Mouse (Mus musculus) kidney, adult 18-20 months (tissue): ENCODE data around the gene Cyb5b.
A peak's percentile ranks its signal among the peaks of the same experiment; 100 is the strongest.
"Not testable (repeated sequence)": the region's sequence is repeated elsewhere in the genome, so short reads cannot be mapped to it uniquely, and the experiment has no call there.

Experiments
- DNase-seq: peaks from one replicate; pipeline ENCODE4 v3.0.0; 2021

The Cyb5b gene

GRCm38 (mm10) chr8:107150404-107151157 is at the start of gene Cyb5b:
TSS of gene Cyb5b (plus strand) at chr8:107150640.
- peak; percentile 96 for DNase-seq

- DNase-seq: peak; percentile 84
These were observed 45.9 kb upstream of the Cyb5b start for GRCm38 (mm10) chr8:107104547-107104946.

DNA sequence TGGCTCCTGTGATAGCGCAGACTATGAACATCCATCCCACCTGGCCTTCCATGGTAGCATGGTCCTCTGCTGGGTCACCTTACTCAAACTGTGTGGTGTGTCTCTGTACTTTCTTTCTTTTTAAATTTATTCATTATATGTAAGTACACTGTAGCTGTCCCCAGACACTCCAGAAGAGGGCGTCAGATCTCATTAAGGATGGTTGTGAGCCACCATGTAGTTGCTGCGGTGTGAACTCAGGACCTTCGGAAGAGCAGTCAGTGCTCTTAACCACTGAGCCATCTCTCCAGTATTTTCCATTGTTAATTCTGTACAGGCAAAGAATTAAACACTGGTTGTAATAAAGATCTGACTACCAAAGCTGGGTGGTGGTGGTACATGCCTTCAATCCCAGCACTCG is 42.4 kb upstream of the Cyb5b start:
- not testable (repeated sequence) for DNase-seq

DNA sequence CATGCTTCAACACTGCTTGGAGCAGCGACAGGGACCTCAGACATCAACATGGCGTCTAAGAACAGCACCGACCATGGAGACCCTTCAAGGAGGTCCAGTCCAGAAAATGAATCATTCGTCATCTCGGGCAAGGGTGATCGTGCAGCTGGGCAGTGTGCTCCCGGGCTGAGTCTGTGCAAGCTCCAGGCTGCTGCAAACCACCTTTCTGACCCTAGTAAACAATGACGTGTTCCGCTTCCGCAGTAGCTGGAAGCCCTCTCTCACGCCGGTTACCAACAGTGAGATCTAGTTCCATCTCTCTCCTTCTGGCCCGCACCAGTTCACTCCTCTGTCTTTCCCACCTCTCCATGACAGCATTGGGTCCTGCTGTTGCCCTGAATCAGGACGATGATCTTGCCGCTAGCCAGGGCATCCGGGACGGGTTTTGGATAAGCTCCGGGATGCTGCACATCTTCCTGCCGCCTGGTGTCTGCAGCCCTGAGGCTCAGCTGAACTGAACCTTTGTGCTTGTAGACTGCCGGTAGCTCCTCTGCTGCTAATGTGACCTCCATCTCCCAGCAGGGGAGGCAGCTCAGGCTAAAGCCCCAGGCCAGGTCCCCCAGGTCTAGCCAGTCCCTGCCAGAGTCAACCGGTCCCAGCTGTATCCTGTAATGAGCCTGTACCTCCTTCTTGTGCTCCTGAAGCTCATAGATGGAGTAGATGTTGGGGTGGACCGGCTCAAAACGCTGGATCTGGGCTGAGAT is 41.3 kb upstream of the Cyb5b start:
- DNase-seq: peak; percentile 16

DNA sequence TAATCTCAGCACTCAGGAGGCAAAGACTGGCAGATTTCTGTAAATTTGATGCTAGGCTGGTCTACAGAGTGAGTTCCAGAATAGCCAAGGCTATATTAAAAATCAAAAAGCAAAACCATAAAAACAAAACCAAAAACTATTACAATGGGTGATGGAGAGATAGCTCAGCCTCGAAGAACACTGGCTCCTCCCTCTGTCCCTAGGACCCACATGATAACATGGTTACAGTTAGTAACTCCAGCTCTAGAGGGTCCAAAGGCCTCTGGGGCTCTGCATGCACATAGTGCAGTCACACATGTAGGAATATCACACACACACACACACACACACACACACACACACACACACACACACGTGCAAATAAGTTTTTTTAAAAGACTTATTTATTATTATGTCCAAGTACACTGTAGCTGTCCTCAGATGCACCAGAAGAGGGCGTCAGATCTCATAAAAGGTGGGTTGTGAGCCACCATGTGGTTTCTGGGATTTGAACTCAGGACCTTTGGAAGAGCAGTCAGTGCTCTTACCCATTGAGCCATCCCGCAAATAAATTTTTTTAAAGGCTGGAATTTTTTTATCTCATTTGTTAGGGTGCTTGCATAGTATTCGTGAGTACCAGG is 40.5 kb upstream of the Cyb5b start:
- DNase-seq: no peak

- no peak for DNase-seq
These were observed 39.7 kb upstream of the Cyb5b start for GRCm38 (mm10) chr8:107110629-107111330.

DNA sequence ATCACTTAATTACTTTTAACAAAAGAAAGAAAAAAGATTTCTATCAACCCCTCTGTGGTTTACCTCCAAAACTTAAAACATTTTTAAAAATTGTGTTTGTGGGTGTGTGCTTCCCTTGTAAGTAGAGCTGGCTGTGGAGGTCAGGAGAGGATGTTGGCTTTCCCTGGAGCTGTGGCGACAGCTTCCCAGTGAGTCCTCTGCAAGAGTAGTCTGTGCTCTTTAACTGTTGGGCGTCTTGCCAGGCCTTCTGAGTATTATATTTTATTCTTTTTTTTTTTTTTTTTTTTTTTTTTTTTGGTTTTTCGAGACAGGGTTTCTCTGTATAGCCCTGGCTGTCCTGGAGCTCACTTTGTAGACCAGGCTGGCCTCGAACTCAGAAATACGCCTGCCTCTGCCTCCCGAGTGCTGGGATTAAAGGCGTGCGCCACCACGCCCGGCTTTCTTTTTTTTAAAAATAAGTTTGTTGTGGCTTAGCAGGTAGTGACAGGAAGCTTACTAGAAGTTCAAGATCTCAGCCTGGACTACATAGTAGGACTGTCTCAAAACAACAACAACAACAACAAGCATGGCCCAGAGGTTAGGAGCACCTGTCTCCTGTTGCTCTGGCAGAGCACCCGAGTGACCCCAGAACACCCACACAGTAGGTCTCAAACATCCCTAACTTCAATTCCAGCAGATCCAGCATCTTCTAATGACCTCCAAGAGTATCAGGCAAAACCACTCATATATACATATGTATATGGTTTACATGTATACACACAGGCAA is 38.9 kb upstream of the Cyb5b start:
- DNase-seq: no peak

DNA sequence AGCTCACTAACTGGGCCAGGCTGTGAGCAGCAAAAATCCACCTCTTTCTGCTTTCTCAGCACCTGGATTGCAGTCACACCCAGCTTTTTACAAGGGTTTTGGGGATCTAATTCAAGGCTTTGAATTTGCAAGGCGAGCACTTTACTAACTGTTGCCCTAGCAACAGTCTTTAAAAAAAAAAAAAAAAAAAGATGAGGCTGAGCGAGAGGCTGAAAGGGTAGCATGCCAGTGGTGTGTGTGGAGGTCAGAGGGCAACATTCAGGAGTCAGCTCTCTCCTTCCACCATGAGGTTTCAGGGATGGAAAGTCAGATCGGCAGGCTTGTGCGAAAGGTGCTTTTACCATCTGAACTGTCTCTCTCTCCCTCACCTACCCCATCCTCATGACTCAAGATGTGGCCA is 37.2 kb upstream of the Cyb5b start:
- DNase-seq: no peak

DNA sequence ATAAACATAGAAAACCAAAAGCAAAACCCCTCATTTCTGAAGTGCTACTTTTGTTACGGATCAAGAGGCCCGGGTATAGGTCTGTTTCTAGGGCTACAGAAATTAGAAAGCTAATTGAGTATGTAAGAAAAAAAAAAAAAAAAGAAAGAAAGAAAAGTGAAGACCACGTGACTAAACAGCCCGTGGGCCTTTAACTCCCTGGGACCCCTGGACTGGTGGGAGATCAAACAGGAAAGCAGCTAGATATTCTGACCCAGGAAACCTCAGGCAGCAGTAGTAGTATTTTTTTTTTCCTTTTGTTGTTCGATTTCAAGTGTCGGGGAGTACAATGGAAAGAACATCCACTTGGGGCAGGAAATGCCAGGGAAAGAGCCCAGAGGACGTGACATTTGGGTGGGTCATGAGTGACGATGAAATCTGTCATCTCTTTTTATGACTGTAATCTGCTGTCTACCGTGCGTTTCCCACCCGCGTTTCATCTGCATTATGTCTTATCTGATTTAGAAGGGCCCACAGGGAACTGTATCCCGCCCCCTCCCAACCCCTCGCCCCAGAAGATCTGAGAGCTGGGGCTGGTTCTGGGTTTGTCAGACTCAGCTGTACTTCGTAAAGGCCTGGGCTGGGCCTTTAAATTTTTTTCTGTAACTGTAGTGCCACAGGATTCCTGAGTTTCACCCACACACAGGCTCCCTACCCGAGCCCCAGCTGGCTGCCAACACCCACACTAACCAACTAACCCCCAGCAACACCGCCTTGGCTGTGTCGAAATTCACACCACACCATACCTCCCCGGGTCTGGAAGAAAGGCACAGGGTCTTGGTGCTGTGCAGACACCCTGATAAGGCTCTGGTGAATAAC is 36.1 kb upstream of the Cyb5b start:
- peak; percentile 45 for DNase-seq

DNA sequence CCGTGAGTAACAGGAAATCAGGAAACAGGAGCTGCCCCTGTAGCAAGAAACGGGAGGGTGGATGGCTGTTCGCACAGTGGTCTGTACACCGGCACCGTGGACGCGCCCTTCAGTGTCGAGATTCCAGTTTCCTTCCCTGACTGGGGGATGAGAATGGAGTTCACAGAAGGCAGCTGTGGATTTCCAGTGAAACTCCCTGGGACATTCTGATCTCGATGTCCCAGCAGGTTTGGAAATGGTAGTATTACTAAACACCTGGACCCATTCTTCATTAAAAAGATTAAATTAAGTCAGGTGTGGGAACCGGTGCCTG is 35.5 kb upstream of the Cyb5b start:
- no peak for DNase-seq

DNA sequence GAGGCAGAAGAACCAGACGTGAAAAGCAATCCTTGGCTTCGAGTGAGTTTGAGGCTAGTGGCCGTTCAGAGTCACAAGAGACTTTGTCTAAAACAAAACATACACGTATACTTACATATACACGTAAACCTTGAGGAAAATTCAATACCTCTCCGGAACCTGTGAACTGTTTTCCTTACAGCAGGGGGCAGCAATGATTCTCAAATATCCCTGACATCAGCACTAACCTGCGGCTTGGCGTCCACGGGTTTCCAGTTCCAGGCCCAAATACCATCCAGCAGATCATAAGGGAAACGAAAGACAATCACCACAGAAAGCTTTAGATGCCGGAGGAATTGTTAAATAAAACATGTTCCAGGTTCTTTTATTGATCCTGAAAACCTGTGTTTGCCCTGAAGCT is 34.4 kb upstream of the Cyb5b start:
- peak; percentile 88 for DNase-seq

DNA sequence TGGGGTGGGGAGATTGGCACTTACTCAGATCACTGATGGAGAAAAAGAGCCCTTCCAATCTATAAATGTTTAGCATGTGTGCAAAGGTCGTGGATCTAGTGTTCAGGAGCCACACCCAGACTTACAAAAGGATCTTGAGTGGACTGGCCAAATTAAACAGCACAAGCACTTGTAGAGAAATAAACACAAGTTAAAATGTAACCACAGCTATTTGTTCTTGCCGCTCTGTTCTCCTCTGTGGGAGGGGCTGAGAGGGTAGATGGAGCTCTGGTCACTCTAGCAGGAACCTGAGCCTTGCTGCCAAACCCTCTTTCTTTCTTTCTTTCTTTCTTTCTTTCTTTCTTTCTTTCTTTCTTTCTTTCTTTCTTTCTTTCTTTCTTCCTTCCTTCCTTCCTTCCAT is 33.4 kb upstream of the Cyb5b start:
- DNase-seq: peak; percentile 46

GRCm38 (mm10) chr8:107118803-107119233 is 31.6 kb upstream of the Cyb5b start:
- DNase-seq: peak; percentile 86

DNA sequence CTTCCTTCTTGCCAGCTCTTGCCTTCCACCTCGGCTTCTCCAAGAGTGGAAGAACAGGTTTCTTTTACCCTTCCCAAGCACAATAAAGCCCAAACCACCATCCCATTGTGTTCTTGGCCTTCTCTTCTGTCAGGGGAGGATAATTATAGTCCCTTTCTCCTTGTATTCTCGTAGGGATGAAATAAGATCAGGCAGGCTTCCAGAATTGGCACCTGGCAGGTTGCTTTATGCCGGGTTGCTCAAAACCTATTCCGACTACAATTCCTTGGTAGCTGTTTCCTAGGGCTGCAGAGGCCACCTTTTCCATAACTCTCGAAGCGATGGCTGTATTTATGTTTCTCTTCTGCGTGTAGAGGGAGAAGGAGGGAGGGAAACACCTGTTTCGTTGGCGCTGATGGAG is 31.0 kb upstream of the Cyb5b start:
- DNase-seq: no peak

GRCm38 (mm10) chr8:107120806-107121205 is 29.6 kb upstream of the Cyb5b start:
- no peak for DNase-seq

DNA sequence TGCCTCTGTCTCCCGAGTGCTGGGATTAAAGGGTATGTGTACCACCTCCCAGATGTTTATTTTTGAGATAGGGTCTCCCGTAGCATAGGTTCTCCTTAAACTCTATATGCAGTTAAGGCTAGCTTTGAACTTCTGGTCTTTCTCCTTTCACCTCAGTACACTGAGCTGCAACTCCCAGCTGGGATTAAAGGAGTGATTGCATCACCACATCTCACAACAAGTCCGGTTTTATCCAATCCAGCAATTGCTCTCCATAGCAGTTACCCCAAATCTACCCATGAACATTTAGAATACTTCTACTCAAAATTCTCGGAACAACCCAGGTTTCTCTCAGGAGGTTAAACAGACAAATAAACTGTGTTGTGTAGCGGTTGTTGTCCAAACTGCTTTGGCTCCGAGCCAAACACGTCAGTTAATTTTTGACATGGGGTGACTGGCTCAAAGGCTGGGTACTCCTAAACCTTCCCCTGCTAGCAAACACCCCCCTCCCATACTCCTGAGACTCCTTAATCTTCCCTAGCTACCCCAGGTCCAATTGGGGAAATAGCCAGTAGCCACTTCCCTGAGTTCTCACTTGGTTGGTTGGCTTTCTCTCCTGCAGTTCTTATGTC is 28.7 kb upstream of the Cyb5b start:
- peak; percentile 73 for DNase-seq

GRCm38 (mm10) chr8:107123063-107123614 is 27.3 kb upstream of the Cyb5b start:
- DNase-seq: peak; percentile 69

DNA sequence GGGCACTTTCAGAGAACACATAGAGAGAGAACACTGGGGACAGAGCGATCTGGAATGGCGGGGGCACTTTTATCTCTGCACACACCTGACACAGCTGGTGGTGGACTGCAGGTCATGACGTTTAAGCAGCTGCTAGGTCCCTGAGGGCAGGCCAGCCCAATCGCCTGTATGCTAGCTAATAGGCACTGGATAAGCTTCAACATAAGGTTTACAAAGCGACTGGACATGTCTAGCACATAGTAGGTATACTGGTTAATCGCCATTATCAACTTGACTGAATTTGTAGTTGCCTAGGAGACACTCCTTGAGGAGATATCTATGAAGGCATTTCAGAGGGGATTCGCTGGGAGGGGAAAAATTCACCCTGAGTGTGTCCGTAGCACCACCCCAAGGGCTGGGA is 26.1 kb upstream of the Cyb5b start:
- DNase-seq: no peak

- DNase-seq: peak; percentile 78
These were observed 21.0 kb upstream of the Cyb5b start for GRCm38 (mm10) chr8:107129171-107130025.

GRCm38 (mm10) chr8:107130028-107130427 is 20.4 kb upstream of the Cyb5b start:
- DNase-seq: no peak
